Mouse (Mus musculus): ENCODE results near the gene Gm2a. TPM values are rescaled to one million over a fixed set of nuclear protein-coding genes. Genes with fewer than 3 reads are reported as not detected.
"Not testable (repeated sequence)": the region's sequence is repeated elsewhere in the genome, so short reads cannot be mapped to it uniquely, and the experiment has no call there.

The Gm2a gene
- polyA plus RNA-seq, 2 experiments = 5.5 to 14.9 TPM

DNA sequence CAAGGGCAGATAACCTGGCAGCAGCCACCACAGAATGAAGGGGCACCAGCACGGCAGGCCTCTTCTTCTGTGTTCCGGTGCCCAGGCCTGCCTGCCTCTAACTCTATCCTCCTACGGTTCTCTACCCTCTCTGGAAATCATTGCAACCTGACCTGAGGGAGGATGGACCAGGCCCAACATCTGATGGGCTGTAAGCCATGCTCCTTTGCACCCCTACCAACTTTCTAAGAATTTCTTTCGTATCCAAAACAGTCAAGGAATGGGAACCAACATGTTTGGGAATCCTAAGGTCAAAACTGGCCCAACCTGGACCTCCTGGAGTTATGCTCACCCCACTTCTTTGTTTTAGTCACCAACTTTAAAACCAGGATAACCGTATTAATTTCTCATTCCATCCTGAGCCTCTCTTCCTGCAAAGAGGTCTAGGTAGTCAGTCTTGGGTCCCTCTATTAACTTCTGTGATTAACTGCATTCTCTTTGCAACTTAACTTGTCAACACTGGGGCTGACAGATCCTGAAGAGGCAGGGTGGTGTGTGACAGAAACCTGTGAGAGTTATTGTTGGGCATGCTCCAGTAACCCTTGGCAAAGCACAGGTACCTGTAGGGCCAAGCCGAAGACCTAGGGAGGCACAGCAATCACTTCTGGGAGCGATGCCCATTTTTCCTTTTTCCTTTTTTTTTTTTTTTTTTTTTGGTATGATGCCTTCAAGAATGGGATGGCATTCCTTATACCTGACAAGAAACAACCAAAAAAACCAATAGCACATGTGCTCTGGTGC, 11.8 kb downstream of the Gm2a start:
- Histone ChIP-seq H3K36me3 (replicated peaks; ENCODE audit: control insufficient read depth, insufficient read depth, low read depth) (no peaks in the 10 kb centered on the region), H3K27ac (no peak overlapping the region), H3K9ac (replicated peaks) (no peak overlapping the region), H3K4me3 (ENCODE audit: insufficient read depth in 1 of 2, low read depth in 2 of 2, low read length in 2 of 2) (no peak overlapping the region), H3K4me2 (ENCODE audit: low read depth) (no peak overlapping the region), H3K27me3 (ENCODE audit: control insufficient read depth, insufficient read depth, low read length) (no peaks in the 10 kb centered on the region), H3K4me1 (replicated peaks; ENCODE audit: control insufficient read depth in 2 of 2, insufficient read depth in 2 of 2, low read length in 1 of 2) (peaks cover 0 to 9% of the 10 kb centered on the region in 2 experiments; a peak in 2 of 4 replicates), H3K9me3 (ENCODE audit: control insufficient read depth, low read length) (no peaks in the 10 kb centered on the region)
- WGBS (ENCODE audit: insufficient replicate concordance) = 73% methylated on average over 7 of the region's 7 CpGs
- TF ChIP-seq EP300 (IDR thresholded peaks at IDR 0.05; ENCODE audit: low read depth) (no peak), CTCF (IDR thresholded peaks at IDR 0.05; ENCODE audit: low read depth) (no peak)
- DNase-seq (ENCODE audit: low read depth in 3 of 3, low spot score in 3 of 3) (no peak), ATAC-seq (ENCODE audit: insufficient read depth) (no peak)

- Histone ChIP-seq H3K4me1 (replicated peaks; ENCODE audit: control insufficient read depth in 2 of 2, insufficient read depth in 2 of 2, low read length in 1 of 2) (peaks cover 0 to 9% of the 10 kb centered on the region in 2 experiments; a peak in 2 of 4 replicates), H3K4me3 (ENCODE audit: insufficient read depth in 1 of 2, low read depth in 2 of 2, low read length in 2 of 2) (no peak overlapping the region), H3K36me3 (replicated peaks; ENCODE audit: control insufficient read depth, insufficient read depth, low read depth) (no peaks in the 10 kb centered on the region), H3K4me2 (ENCODE audit: low read depth) (no peak overlapping the region), H3K27me3 (ENCODE audit: control insufficient read depth, insufficient read depth, low read length) (no peaks in the 10 kb centered on the region), H3K9me3 (ENCODE audit: control insufficient read depth, low read length) (no peaks in the 10 kb centered on the region), H3K9ac (replicated peaks) (no peak overlapping the region), H3K27ac (no peak overlapping the region)
- DNase-seq (ENCODE audit: low read depth in 3 of 3, low spot score in 3 of 3) = no peak
- no peak for ATAC-seq (ENCODE audit: insufficient read depth)
- 52% methylated on average over 7 of the region's 7 CpGs for WGBS (ENCODE audit: insufficient replicate concordance)
- TF ChIP-seq CTCF (IDR thresholded peaks at IDR 0.05; ENCODE audit: low read depth) (no peak), EP300 (IDR thresholded peaks at IDR 0.05; ENCODE audit: low read depth) (no peak)
These were observed 12.8 kb downstream of the Gm2a start for GRCm38 (mm10) chr11:55110566-55111169.

GRCm38 (mm10) chr11:55113209-55113860, 15.4 kb downstream of the Gm2a start:
- ATAC-seq (ENCODE audit: insufficient read depth) (peak; percentile 47; the same call in 1 of the 2 replicates), DNase-seq (ENCODE audit: low read depth in 3 of 3, low spot score in 3 of 3) (peak in 1 of 3 experiments; percentile 41)
- Histone ChIP-seq H3K4me2 (ENCODE audit: low read depth) (no peak overlapping the region), H3K27me3 (ENCODE audit: control insufficient read depth, insufficient read depth, low read length) (no peaks in the 10 kb centered on the region), H3K4me3 (ENCODE audit: insufficient read depth in 1 of 2, low read depth in 2 of 2, low read length in 2 of 2) (no peak overlapping the region), H3K9me3 (ENCODE audit: control insufficient read depth, low read length) (no peaks in the 10 kb centered on the region), H3K36me3 (replicated peaks; ENCODE audit: control insufficient read depth, insufficient read depth, low read depth) (no peaks in the 10 kb centered on the region), H3K4me1 (replicated peaks; ENCODE audit: control insufficient read depth in 2 of 2, insufficient read depth in 2 of 2, low read length in 1 of 2) (peaks cover 0 to 6% of the 10 kb centered on the region in 2 experiments; a peak in 2 of 4 replicates), H3K27ac (no peak overlapping the region), H3K9ac (replicated peaks) (no peak overlapping the region)
- no peak for TF ChIP-seq CTCF (IDR thresholded peaks at IDR 0.05; ENCODE audit: low read depth)
- no peak for TF ChIP-seq EP300 (IDR thresholded peaks at IDR 0.05; ENCODE audit: low read depth)
- WGBS (ENCODE audit: insufficient replicate concordance) = 26% methylated on average over 7 of the region's 7 CpGs

GRCm38 (mm10) chr11:55113861-55114250, 15.9 kb downstream of the Gm2a start:
- H3K4me3 ChIP-seq (ENCODE audit: insufficient read depth in 1 of 2, low read depth in 2 of 2, low read length in 2 of 2); H3K36me3 ChIP-seq (replicated peaks; ENCODE audit: control insufficient read depth, insufficient read depth, low read depth); H3K9ac ChIP-seq (replicated peaks); DNase-seq (ENCODE audit: low read depth in 3 of 3, low spot score in 3 of 3); H3K27ac ChIP-seq; H3K4me2 ChIP-seq (ENCODE audit: low read depth); H3K9me3 ChIP-seq (ENCODE audit: control insufficient read depth, low read length); H3K27me3 ChIP-seq (ENCODE audit: control insufficient read depth, insufficient read depth, low read length); H3K4me1 ChIP-seq (replicated peaks; ENCODE audit: control insufficient read depth in 2 of 2, insufficient read depth in 2 of 2, low read length in 1 of 2): not testable (repeated sequence)
- 15% methylated on average over 3 of the region's 4 CpGs for WGBS (ENCODE audit: insufficient replicate concordance)
- peak; percentile 15; the same call in 1 of the 2 replicates for ATAC-seq (ENCODE audit: insufficient read depth)

GRCm38 (mm10) chr11:55114291-55114690, 16.4 kb downstream of the Gm2a start:
- no peak overlapping the region for H3K4me2 ChIP-seq (ENCODE audit: low read depth)
- H3K9ac ChIP-seq (replicated peaks) = no peak overlapping the region
- peaks cover 0 to 6% of the 10 kb centered on the region in 2 experiments; a peak in 2 of 4 replicates for H3K4me1 ChIP-seq (replicated peaks; ENCODE audit: control insufficient read depth in 2 of 2, insufficient read depth in 2 of 2, low read length in 1 of 2)
- TF ChIP-seq CTCF (IDR thresholded peaks at IDR 0.05; ENCODE audit: low read depth) (no peak), EP300 (IDR thresholded peaks at IDR 0.05; ENCODE audit: low read depth) (no peak)
- H3K36me3 ChIP-seq (replicated peaks; ENCODE audit: control insufficient read depth, insufficient read depth, low read depth) = no peaks in the 10 kb centered on the region
- H3K27ac ChIP-seq = no peak overlapping the region
- ATAC-seq (ENCODE audit: insufficient read depth) = no peak
- H3K9me3 ChIP-seq (ENCODE audit: control insufficient read depth, low read length) = no peaks in the 10 kb centered on the region
- 60% methylated on average over 2 of the region's 2 CpGs for WGBS (ENCODE audit: insufficient replicate concordance)
- no peak overlapping the region for H3K4me3 ChIP-seq (ENCODE audit: insufficient read depth in 1 of 2, low read depth in 2 of 2, low read length in 2 of 2)
- no peak for DNase-seq (ENCODE audit: low read depth in 3 of 3, low spot score in 3 of 3)
- no peaks in the 10 kb centered on the region for H3K27me3 ChIP-seq (ENCODE audit: control insufficient read depth, insufficient read depth, low read length)
